Mouse (Mus musculus): ENCODE measurements around the gene Gm17124. TPM values are rescaled to one million over a fixed set of nuclear protein-coding genes. Genes with fewer than 3 reads are reported as not detected.
"Not testable (repeated sequence)": the region's sequence is repeated elsewhere in the genome, so short reads cannot be mapped to it uniquely, and the experiment has no call there.

Gene Gm17124
- not detected in 2 replicates for polyA plus RNA-seq (2012; rRNA removed)

DNA sequence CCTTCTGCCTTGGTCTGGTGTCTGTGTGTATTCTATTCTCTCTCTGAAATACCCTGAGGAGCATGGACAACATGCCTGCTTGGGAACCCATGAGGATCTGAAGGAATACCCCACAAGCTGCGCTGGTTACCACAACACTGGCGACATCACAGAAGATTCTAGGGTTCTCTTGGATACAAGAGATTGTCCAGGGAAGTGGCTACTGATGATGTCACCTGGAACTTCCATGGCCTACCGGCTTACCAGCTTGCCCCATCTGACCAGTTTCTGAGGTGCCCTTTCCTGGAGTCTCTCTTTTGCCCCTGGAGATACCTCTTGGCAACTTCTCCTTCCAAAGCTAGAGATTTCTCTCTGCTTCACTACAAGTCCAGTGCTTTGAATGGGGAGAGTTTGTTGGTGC lies at the start of gene Gm17124:
Gm17124 (minus strand) TSS at position 101 of the 400 bp plus-strand sequence.
- not testable (repeated sequence) for DNase-seq (ENCODE audit: low read depth)

DNA sequence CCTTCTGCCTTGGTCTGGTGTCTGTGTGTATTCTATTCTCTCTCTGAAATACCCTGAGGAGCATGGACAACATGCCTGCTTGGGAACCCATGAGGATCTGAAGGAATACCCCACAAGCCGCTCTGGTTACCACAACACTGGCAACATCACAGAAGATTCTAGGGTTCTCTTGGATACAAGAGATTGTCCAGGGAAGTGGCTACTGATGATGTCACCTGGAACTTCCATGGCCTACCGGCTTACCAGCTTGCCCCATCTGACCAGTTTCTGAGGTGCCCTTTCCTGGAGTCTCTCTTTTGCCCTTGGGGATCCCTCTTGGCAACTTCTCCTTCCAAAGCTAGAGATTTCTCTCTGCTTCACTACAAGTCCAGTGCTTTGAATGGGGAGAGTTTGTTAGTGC lies 42.1 kb upstream of the Gm17124 start, which contains the start of gene Gm3633:
Gm3633 (minus strand) TSS at position 101 of the 400 bp plus-strand sequence.
- DNase-seq (ENCODE audit: low read depth), result not testable (repeated sequence)

Other genes starting within 250 kb of the Gm17124 start
- not detected in 2 replicates for gene Gm8005, start 160.2 kb downstream of the Gm17124 start, polyA plus RNA-seq (2012; rRNA removed)
- gene Gm8011, start 136.0 kb downstream of the Gm17124 start, polyA plus RNA-seq (2012; rRNA removed), result not detected in 2 replicates
- gene Gm8020, start 97.5 kb downstream of the Gm17124 start, polyA plus RNA-seq (2012; rRNA removed), result not detected in 2 replicates
- gene Gm8024, start 75.6 kb downstream of the Gm17124 start, polyA plus RNA-seq (2012; rRNA removed), result not detected in 2 replicates
- not detected in 2 replicates for gene Gm3633, start 42.0 kb upstream of the Gm17124 start, polyA plus RNA-seq (2012; rRNA removed)
- gene Gm10378, start 56.1 kb upstream of the Gm17124 start, polyA plus RNA-seq (2012; rRNA removed), result not detected in 2 replicates
- gene Gm3015, start 168.9 kb upstream of the Gm17124 start, polyA plus RNA-seq (2012; rRNA removed), result not detected in 2 replicates
- gene Gm10377, start 198.1 kb upstream of the Gm17124 start, polyA plus RNA-seq (2012; rRNA removed), result not detected in 2 replicates